Mouse (Mus musculus) left cerebral cortex, postnatal 36 days (tissue): ENCODE measurements around the gene Nek10. TPM values are rescaled to one million over a fixed set of nuclear protein-coding genes. Genes with fewer than 3 reads are reported as not detected.
A peak's percentile ranks its signal among the peaks of the same experiment; 100 is the strongest.
"Not testable (repeated sequence)": the region's sequence is repeated elsewhere in the genome, so short reads cannot be mapped to it uniquely, and the experiment has no call there.

Experiments
- DNase-seq, 2 experiments: peaks; one replicate each; pipeline ENCODE4 v3.0.0; 2021 to 2022; ENCODE audit warnings: low spot score in 2 of 2, mixed read lengths in 1 of 2
- intact Hi-C: fragments of 180-260 bp; cut with DNase I; formaldehyde crosslinking; loops from one replicate; pipeline ENCODE4 v1.15.1; 2025
- total RNA-seq, 2 experiments: library from RNA; stranded (reverse); gene quantifications; 2 replicates each; pipeline ENCODE4 v1.2.3; 2021

The Nek10 gene
- total RNA-seq, 2 experiments from 2014 or later: 1.7 to 2.3 TPM

DNA sequence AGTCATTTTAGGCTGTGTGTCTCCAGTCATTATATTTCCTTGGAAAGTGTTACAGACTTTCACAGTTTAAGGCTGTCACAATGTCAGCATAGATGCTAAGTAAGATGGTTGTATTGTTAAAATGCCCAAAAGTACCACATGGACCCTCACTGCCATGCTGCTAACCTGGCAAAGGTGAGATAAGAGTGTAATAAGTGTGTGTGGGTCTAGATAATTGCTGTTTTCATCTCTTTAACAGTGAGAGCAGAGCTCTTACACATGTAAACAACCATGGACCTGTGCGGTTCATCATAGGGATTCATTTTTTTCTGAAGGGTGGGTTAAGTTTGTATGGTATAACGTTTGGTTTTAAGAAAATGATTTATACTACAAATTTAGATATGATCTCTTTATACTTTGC lies 167.4 kb downstream of the Nek10 start:
- intact Hi-C loops: no loop called here
- no peak for DNase-seq

DNA sequence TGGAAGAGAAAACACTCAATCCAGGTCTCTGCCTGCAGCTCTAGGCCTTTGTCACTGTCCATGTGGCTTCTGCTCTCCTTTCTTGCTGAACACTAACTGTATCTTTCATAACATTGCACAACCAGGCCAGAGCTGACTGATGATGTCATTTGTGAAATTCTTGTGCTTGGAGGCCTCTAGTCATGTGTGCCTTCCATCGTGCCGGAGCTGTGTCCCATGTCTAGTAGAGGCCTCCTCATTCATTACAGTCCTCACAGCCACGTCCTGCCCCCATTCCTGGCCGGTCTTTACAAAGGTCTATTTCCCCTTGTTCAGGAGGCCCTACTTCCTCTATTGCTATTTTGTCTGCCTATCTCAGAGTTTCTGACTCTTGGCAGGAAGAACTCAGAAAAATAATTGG lies 167.8 kb downstream of the Nek10 start:
- no peak for DNase-seq
- intact Hi-C loops: no loop called here

DNA sequence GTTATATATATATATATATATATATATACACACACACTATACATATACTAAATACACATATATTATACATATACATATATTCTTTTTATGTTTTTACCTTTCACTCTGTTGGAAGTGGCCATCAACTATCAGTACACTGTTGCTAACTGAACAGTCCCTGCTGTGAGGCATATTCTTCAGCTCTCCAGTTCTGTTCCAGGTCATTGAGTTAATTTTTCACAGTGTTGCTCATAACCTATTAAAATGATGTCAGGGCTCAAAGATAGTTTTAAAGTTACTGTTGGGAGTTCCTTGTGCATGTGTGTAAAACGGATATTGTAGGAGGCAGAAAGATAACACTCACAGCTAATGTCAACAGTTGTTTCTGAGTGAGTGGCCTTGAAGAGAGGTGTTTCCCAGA lies 170.9 kb downstream of the Nek10 start:
- intact Hi-C loops: no loop called here
- no peak for DNase-seq

DNA sequence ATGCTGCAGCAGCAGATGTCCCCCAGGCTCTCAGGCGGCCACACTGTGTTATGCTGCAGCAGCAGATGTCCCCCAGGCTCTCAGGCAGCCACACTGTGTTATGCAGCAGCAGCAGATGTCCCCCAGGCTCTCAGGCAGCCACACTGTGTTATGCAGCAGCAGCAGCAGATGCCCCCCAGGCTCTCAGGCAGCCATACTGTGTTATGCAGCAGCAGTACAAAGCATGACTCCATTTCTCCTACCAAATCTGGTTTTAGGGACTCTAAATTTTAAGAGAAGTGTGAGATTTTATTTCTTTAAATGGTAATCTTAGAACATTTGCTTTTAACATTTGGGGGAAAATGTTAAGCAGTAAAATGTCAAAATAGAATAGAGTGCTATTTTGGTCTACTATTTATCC lies 180.9 kb downstream of the Nek10 start:
- DNase-seq, intact Hi-C loops: not testable (repeated sequence)

DNA sequence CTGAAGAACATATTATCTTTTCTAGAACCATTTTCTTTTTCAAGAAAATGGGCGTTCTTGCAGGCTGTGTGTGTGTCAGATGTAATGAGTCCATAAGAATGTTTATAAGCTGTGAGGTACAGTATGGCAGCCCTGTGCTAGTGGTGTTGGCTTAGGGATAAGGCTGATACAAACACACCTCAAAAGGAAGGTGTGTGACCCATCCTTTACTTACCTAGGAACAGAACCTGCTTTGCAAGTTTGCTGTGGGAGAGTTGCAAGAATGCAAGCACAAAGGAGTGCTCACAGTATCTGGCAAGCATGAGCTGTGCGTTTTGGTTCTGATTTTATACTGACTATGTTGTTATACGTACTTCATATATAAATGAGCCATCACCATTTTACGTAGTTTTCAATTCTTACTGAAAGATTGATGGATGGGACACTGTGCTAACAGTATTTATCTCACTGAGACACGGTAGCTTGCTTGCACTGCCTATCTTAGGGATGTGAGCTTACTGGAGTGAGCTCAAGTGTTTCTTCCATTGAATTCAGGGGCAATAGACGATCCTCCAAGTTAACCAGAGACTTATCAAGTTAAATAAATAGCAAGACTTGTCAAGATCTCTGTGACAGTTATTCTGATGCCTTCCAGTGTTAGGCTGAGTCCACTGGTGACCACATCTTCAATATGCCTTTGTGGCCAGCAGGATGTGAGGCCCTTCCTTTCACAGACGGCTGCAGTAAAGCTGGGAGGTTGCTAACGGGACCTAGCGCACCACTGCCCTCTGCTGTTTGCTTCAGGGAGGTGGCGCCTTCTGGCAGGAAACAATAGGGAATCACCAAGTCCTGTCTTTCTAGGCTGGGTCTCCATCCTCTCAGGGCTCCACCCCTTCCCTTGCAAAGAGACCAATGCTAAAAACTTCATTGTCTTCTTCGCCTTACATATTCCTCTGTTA lies 181.8 kb downstream of the Nek10 start:
- DNase-seq: peak; percentile 40 to 59
- intact Hi-C loops: loop anchor here (1.0 kb wide), 1 partner anchor 122 kb away; no protein-coding TSS in a partner anchor

DNA sequence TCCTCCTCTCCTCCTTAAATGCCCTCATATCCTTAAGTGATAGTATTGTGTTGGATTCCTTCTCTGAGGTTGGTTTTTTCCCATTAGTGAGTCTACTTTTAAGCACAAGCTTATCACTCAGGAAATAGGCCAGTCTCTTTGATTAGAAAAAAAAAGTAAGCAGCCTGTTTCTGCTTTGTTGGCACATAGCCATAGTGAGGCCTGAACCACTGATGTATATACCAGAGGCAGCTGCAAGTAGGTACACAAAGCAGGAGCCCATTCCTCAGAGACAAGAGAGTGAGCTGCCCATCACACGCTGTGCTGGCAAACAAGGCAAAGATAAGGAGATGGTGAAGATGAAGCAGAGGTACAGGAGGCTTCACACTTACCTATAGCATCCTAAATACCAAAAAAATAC lies 184.2 kb downstream of the Nek10 start:
- intact Hi-C loops: no loop called here
- DNase-seq: no peak

DNA sequence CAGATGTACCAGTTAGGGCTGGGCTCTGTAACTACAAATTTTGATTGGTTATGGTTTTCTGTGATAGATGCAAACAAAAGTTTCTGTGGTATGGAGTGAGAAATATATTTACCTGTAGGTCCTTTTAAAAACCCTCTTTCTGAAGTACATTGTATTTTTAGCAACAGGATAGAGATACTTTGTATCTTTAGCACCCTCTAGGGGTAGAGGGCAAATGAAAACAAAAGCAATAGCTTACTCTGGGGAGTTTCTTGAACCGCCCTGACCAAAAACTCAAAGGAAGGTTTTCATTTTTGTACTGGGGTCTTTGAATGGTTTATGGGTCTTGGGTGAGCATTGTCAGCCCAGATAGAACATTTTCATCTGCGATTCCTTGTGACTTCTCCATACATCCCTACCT lies 188.4 kb downstream of the Nek10 start:
- DNase-seq: no peak
- intact Hi-C loops: loop anchor here (5.0 kb wide), 1 partner anchor 84 kb away; no protein-coding TSS in a partner anchor

DNA sequence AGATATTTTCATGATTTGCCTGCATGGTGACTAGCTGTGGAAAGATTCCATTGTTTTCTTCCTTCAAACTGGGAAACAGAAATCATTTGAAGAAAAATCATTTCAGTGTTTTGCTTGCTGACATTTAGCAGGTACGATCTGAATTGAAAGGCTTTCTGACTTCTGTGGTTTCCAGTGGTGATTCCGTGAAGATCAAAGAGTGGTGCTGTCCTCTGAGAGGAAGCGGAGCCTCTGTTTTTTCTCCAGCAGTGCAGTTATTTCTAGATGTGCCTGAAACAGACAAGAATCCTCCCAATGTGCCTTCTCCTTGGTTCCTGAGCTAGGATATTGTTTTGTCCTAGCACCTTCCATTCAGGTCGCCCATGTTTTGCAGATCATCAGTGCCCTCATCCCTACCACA lies 208.2 kb downstream of the Nek10 start:
- intact Hi-C loops: no loop called here
- DNase-seq: no peak

DNA sequence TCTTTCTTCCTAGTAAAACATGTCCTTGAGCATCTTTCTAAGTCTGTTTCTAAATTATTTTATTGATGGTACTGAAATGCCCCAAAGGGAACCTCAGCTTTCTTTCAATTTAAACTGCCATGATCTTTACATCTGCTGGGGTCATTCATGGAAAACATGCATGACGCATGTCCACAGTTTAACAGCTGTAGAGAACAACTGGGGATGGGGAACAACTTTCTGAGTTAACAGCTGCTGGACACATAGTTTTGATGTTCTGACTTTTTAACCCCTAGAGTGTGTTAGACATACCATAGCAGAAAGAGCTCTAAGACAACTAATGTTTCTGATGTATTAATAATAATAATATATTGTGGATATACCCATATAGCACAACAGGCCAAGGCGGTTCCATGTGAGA lies 211.6 kb downstream of the Nek10 start:
- intact Hi-C loops: no loop called here
- no peak for DNase-seq

DNA sequence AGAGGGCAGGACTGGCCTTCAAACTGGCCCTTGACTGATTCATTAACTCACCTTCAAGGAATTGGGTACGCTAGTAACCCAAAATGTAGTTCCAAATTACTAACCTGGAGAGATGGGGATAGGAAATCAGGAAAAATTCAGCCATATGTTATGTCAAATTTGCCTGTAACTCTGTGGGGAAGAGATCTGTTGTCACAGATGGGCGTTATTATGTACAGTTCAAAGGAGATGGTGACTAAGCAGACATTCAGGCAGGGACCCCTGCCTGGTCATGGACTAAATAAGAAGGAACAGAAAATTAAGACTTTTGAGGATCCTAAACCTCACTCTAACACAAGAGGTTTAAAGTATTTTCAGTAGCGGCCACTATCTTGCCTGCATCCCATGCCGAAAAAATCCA lies 227.4 kb downstream of the Nek10 start:
- DNase-seq, intact Hi-C loops: not testable (repeated sequence)

DNA sequence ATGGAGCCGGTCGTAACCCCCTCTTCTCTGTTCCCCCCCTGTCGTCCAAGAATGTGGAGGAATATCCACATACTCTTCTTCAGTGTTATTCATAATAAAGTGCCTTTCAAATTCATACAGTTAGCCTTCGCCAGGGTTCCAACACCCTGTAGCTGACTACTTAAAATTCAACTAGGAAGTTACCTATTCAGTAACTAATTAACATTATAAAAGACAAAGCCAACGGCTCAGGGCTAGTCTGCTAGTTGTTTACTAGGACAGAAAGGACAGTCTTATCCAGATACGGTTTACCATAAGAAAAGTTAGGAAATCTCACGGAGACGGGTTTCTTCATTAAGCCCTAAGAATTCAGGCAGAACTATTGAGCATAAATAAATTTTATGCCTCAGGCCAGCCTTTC lies 231.4 kb downstream of the Nek10 start:
- intact Hi-C loops, DNase-seq: not testable (repeated sequence)

DNA sequence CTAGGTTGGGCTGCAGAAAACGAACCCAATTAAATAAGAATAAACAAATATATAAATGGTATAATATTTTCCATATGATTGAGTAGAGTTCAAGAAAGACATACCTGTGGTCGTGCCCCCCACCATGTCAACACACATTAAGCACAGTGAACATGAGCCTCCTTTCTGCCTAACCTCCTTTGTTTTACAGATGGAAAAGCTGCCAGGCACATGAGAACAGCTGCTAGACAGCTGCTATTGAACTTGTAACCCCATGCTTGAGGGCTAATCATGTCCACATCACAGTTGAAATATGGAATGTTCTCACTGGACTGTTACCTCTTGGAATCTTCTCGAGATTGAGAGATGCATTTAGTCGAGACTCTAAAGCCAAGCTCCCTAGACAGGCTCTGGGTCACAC lies 245.0 kb downstream of the Nek10 start:
- DNase-seq: no peak
- intact Hi-C loops: no loop called here

DNA sequence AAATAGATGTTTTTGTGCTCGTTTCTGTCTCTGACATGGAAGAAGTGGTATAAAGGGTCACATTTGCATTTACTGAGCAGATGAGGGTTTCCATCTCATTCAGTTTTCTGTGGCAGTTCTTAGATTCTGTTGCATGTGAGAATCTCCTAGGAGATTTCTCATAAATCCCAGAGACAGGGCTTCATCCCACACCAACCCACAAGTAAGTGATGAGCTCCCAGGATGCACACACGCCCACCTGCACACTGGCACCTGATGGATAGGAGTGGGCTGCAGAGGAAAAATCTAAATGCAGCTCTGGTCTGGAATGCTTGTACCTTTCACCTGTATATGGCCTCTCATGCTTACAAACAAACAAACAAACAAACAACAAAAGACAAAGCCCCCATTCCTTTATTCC lies 258.3 kb downstream of the Nek10 start:
- peak in 1 of 2 experiments; percentile 17 for DNase-seq
- intact Hi-C loops: no loop called here

Other genes with a start within 250 kb of the Nek10 start
- gene Slc4a7, start 101.1 kb upstream of the Nek10 start, total RNA-seq: 10 to 100 TPM; 16.8 to 23.8 TPM